Mouse (Mus musculus) cortical plate, adult 2 months (tissue): Measurements from ENCODE around the gene Tcaf2. TPM values are rescaled to one million over a fixed set of nuclear protein-coding genes. Genes with fewer than 3 reads are reported as not detected.

Experiments used
- H3K27ac ChIP-seq: fragments of 200-500 bp; 2 replicates; pipeline ENCODE4 v1.5.1; 2012; ENCODE audit warnings: low read length, control low read depth, inconsistent platforms; ENCODE audit not compliant: insufficient read depth
- H3K4me1 ChIP-seq: fragments of 200-500 bp; 2 replicates; pipeline ENCODE4 v1.6.1; 2011; ENCODE audit warnings: low read length; ENCODE audit not compliant: control insufficient read depth, insufficient read depth
- H3K4me3 ChIP-seq: fragments of 200-500 bp; 2 replicates; pipeline ENCODE4 v1.5.1; 2011; ENCODE audit warnings: mild to moderate bottlenecking, low read length, control low read depth; ENCODE audit not compliant: insufficient read depth
- CTCF ChIP-seq: fragments of 200-500 bp; IDR thresholded peaks from 2 replicates; pipeline ENCODE4 v1.5.1; 2011; ENCODE audit warnings: mild to moderate bottlenecking, control low read depth, low read length; ENCODE audit not compliant: insufficient read depth; ENCODE audit errors: extremely low read depth
- POLR2A ChIP-seq: fragments of 200-500 bp; IDR thresholded peaks from 2 replicates; pipeline ENCODE4 v1.6.1; 2011; ENCODE audit warnings: mild to moderate bottlenecking, low read length, control low read depth; ENCODE audit not compliant: insufficient read depth; ENCODE audit errors: extremely low read depth
- polyA plus RNA-seq: library from polyadenylated mRNA; depleted of rRNA; stranded (reverse); fragments of >200 nt; gene quantifications from 2 replicates; pipeline ENCODE4 v1.2.3, GENCODE M21; 2012; rRNA removed

The Tcaf2 gene
- polyA plus RNA-seq, 1 experiment, result 0.21 TPM

DNA sequence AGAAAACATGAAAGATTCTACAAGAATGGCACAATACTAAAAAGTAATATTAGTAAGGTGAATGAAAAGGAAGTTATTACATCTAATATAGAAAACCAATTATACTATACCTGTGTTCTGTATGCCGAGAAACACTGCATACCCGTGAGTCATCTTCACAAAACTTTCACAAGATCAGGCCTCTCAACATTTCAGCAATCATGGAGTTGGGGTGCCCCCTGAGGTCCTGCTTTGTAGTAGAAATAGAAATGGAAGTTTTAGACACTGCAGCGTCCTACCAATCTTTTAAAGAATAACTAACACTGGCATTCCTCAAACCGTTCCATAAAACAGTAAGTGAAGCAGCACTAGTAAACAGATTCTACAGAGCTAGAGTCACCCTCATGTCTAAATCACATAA is 66.4 kb downstream of the Tcaf2 start:
- no peak overlapping the region for H3K4me3 ChIP-seq
- no peak overlapping the region for H3K27ac ChIP-seq
- TF ChIP-seq POLR2A (no peak), CTCF (no peak)
- no peaks in the 10 kb centered on the region for H3K4me1 ChIP-seq

- TF ChIP-seq POLR2A (no peak), CTCF (no peak)
- H3K4me3 ChIP-seq, result no peak overlapping the region
- H3K27ac ChIP-seq, result no peak overlapping the region
- no peaks in the 10 kb centered on the region for H3K4me1 ChIP-seq
These were observed 67.6 kb downstream of the Tcaf2 start for GRCm38 (mm10) chr6:42577433-42577832.

Other genes with a start within 250 kb of the Tcaf2 start
- gene Tas2r143, start 245.0 kb downstream of the Tcaf2 start, polyA plus RNA-seq, result 0.11 and 0.13 TPM in 2 replicates
- gene Tas2r135, start 239.8 kb downstream of the Tcaf2 start, polyA plus RNA-seq, result 0.19 TPM in 2 replicates
- 0.10 TPM in 1 of 2 replicates, not detected in the other for gene Tas2r126, start 210.7 kb downstream of the Tcaf2 start, polyA plus RNA-seq
- gene Olfr458, start 180.1 kb downstream of the Tcaf2 start, polyA plus RNA-seq, result not detected in 2 replicates
- gene Olfr457, start 168.9 kb downstream of the Tcaf2 start, polyA plus RNA-seq, result not detected in 2 replicates
- not detected in 2 replicates for gene Olfr456, start 158.0 kb downstream of the Tcaf2 start, polyA plus RNA-seq
- gene Olfr455, start 97.7 kb downstream of the Tcaf2 start, polyA plus RNA-seq, result not detected in 2 replicates
- not detected in 2 replicates for gene Tcaf3, start 47.6 kb downstream of the Tcaf2 start, polyA plus RNA-seq
- gene Tcaf1, start 64.8 kb upstream of the Tcaf2 start, polyA plus RNA-seq, result 97.4 and 104 TPM in 2 replicates
- not detected in 2 replicates for gene Olfr453, start 94.1 kb upstream of the Tcaf2 start, polyA plus RNA-seq
- gene Olfr38, start 111.2 kb upstream of the Tcaf2 start, polyA plus RNA-seq, result not detected in 2 replicates
- not detected in 2 replicates for gene Olfr452, start 139.8 kb upstream of the Tcaf2 start, polyA plus RNA-seq
- gene Olfr450, start 166.7 kb upstream of the Tcaf2 start, polyA plus RNA-seq, result not detected in 2 replicates
- not detected in 2 replicates for gene Olfr449, start 189.1 kb upstream of the Tcaf2 start, polyA plus RNA-seq
- not detected in 2 replicates for gene Olfr448, start 245.2 kb upstream of the Tcaf2 start, polyA plus RNA-seq